Mouse (Mus musculus) CH12.LX (cell line): ENCODE results near the gene Cycs.

ENCODE experiments used
- CTCF ChIP-seq, 2 experiments: IDR thresholded peaks in 1 of 2; conservative IDR thresholded peaks in 1 of 2; 2 replicates each; pipeline ENCODE4 v1.5.1; 2011 to 2012; ENCODE audit warnings: low read depth in 2 of 2, low read length in 2 of 2, improper control_type of control experiment in 1 of 2, inconsistent platforms in 1 of 2, mild to moderate bottlenecking in 1 of 2, moderate library complexity in 1 of 2
- KAT2A ChIP-seq: IDR thresholded peaks from 2 replicates; pipeline ENCODE4 v1.6.1; 2012; ENCODE audit warnings: low read length, improper control_type of control experiment, inconsistent platforms; ENCODE audit not compliant: insufficient replicate concordance
- MEF2A ChIP-seq: IDR thresholded peaks from 2 replicates; pipeline ENCODE4 v1.6.1; 2014; ENCODE audit warnings: low read depth, mild to moderate bottlenecking, inconsistent platforms, low read length, improper control_type of control experiment, borderline replicate concordance
- RAD21 ChIP-seq: IDR thresholded peaks from 2 replicates; pipeline ENCODE4 v1.6.1; 2011; ENCODE audit warnings: low read depth, mild to moderate bottlenecking, low read length, improper control_type of control experiment, moderate library complexity

GRCm38 (mm10) chr6:50596301-50597211 lies 30.2 kb upstream of the Cycs start, which contains the start of gene 4921507P07Rik:
- TF ChIP-seq CTCF (conservative IDR thresholded peaks at IDR 0.05 in 1 of 2, IDR thresholded peaks at IDR 0.05 in 1 of 2; ENCODE audit: low read depth in 2 of 2, low read length in 2 of 2) (peak; percentile 27 to 87; a peak in 3 of 4 replicates), KAT2A (no peak), MEF2A (0 out of 2 replicates have a peak, but pooled peaks have one; percentile 24), RAD21 (peak; percentile 54)
